Mouse (Mus musculus): ENCODE results near the gene Fhit.

Gene Fhit

DNA sequence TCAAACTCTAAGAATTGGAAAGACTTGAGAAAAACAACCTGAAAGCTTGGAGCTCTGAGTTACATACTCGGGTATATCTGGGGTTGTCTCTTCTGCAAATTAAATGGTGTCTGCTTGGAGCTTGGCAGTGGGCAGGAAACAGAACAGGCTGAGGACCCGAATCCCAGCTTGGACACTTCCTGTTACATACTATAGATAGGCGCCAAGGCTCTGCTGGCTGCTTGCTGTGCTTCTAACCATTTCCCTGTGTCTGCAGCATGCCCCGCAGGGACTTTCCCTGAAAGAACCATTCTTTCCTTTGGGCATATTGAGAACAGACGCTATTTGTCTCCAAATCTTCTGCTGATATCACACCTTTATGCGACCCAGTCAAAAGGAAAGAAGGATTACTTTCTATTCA lies 1606.0 kb downstream of the Fhit start:
- no peak for DNase-seq

DNA sequence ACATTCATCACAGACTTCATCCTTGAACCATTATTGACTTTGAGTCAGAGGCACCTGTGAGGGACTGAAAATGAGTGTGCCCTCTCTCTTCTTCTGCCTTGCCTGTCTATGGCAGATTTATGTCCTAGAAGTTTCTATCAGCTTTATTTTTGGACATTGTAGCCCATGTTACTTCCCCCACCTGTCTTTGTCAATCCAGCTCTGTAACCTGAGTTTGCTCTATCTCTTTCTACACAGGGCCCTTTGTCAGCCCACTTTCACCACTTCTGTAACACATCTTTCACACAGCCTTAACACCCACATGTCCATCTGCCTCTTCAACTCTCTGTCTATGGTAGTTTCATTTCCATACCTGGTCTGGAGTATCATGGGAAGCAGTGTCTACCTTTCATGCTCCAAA lies 1609.7 kb downstream of the Fhit start:
- no peak for DNase-seq

- no peak for DNase-seq
Measured at GRCm38 (mm10) chr14:9547952-9548351, 1613.9 kb downstream of the Fhit start.

DNA sequence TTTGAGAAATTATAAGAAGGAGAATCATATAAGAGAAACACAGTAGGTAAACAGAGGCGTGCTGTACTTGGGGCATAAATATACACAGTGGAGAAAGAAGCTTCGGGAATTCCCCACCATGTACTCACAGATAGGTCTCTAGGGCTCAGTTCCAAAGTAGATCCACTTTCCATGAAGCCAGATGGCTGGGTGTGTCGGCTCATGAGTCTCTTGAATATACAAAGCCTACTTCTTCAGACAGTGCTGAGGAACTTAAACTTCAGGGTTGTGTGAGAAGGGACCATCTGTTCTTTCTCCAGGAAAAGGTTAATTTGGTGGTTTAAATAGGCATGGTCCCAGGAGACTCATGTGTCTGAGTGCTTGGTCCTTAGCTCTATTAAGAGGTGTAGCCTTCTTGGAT lies 1617.5 kb downstream of the Fhit start:
- DNase-seq, result no peak

GRCm38 (mm10) chr14:9535491-9535890 lies 1626.3 kb downstream of the Fhit start:
- DNase-seq, result no peak

DNA sequence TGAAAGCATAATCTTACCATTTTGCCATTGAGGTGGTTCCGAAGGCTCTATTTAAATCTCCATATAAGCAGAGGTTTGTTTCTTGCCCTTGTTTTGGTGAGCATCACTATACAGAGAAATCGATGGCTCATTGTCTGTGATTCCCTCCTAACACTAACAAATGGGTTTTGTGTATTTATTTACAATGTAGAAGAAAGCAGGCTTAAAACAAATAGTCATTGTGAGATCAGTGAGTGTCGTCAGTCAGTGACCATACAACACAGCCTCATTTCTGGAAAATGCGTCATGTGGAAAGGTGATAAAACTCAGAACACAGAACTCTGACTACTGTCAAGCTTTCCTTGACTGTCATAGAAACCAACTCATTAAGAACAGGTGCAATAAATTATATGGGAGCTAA lies 1632.6 kb downstream of the Fhit start:
- DNase-seq, result no peak

- no peak for DNase-seq
Measured at GRCm38 (mm10) chr14:9526136-9526535, 1635.7 kb downstream of the Fhit start.

DNA sequence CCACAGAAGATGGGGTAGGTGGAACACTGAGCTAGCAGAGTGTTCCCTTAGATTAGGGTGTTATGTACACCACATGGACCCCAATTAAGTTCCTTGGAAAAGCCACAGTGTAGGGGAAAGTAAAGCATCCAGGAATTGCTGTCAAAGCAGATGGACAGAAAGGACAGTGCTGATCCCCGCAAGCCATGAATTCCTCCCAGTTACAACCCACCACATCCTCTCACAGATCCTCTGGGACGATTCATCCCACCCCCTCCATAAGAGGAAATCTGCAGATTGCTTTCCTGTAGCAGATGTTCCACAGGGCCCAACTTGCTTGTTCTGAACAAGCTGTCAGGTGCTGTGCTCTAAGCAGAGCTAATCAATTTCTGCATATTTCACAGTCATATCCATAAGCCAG lies 1644.2 kb downstream of the Fhit start:
- no peak for DNase-seq

GRCm38 (mm10) chr14:9509678-9510077 lies 1652.2 kb downstream of the Fhit start:
- no peak for DNase-seq

All from cerebellum, adult 9-10 months (tissue).